Mouse (Mus musculus): Measurements from ENCODE around the gene Carmil2.

GRCm38 (mm10) chr8:105657641-105658040 is 28.4 kb upstream of the Carmil2 start:
- TF ChIP-seq POLR2A (IDR thresholded peaks at IDR 0.05; ENCODE audit: extremely low read depth, insufficient read depth, low read length) (no peak), CTCF (IDR thresholded peaks at IDR 0.05; ENCODE audit: extremely low read depth, insufficient read depth, low read length) (no peak)
